Mouse (Mus musculus): ENCODE data around the gene Acox3.

The Acox3 gene

DNA sequence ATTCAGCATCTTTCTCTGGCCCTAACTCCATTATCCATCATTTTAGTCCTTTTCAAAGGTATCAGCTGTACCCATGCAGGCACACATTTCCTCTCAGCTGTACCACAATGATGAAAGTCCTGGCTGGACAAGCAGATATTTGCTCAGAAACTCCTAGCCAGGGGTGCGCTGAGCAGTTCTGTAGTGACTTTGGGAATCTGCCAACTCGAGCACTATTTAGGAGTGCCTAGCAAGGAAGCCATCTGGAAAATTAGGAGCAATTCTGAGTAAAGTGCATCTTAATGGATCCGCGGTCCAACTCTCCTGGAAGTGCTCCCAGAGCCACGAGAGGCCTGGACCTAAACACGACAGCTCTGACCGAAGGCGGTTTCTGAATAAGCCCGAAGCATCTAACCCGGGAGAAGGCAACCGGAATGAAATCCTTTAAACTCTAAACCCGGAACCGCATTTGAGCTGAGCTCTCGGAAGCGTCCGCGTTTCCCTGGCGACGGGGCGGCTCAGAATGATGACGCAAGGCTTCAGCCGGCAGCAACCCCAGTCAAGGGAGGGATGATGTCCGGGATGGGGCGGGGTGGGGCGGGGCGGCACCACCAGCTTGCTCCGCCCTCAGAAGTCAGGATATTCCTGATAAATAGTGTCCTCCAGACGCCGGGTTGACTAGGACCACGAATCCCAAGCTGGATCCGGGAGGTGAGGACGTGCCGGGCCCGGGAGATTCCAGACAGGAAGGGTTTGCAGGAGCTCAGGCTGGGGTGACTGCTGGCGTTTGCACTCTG is at the start of gene Acox3:
Gene Acox3, plus strand, starts transcription at position 596 of the 776 bp plus-strand sequence.
- peak; percentile 91 for DNase-seq (ENCODE audit: low spot score)

DNA sequence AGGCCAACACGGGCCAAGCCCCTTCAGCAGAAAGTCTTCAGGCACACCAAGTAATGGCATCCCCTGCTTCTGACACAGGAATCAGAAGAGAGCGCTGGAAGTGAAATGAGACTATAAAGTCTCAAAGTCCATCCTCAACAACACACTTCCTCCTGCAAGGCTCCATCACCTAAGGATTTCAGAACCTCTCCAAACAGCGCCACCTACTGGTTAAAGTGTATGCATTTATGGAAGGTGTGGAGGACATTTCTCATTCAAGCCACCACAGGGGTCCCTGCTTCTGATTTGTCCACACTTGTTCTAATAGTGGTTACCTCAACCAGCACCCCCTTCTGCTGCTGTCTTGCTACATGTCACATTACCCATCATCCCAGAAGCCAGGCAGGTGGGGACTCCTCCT is 46.6 kb upstream of the Acox3 start:
- peak; percentile 14 for DNase-seq (ENCODE audit: low spot score)

DNA sequence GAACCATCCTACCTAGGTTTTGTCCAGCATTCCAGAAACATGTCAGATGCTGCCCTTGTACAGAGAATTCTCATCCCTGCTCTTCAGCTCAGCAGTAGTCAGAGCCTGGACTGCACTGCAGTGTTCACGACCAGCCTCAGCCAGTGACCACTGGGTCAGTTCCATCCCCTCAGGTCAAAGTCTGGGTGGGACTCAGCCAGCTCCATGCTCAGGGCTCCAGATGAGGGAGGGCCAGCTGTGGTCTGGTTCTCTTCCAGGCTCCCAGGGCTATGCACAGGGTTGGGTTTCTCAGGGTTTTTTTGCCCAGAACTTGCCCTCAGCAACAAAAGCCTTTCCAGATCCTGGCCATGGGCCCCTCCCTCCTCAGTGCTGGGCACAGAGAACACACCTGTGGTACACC is 45.4 kb upstream of the Acox3 start:
- DNase-seq (ENCODE audit: low spot score) = no peak

DNA sequence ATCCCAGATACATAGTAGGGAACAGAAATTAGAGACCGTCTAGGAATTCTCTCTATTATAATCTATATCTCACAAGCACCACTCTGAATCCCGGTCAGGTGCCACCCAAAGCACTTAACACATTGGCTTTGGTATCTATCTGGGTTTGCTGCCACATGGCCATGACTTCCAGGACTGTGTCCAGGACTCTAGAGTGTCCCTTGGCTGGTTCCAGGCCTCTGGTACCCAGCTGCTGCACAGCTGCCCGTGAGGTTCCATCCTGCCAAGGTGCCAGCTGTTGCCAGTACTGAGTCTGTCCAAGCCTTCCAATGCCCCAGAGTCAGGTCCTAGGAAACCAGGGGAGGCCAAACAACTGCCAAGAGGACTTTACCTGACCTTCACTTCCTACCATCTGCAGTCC is 44.8 kb upstream of the Acox3 start:
- DNase-seq (ENCODE audit: low spot score) = no peak

DNA sequence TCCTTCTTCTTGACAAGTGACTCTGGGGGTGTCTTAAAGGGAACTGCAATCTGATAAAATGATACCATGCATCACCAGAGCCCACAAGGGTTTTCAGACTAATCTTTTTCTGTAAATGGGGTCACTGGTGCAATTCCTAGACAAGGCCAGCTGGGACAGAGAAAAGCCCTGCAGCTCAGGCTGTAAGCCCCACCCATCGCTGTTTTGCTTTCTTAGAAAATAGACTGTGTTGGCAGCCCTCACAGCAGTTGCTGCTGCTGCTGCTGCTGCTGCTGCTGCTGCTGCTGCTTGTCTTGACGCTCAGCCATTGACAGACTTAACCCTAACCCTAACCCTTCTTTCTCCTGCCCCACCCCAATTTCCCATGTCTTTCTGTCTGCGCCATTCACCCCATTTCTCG is 43.3 kb upstream of the Acox3 start:
- DNase-seq (ENCODE audit: low spot score) = no peak

DNA sequence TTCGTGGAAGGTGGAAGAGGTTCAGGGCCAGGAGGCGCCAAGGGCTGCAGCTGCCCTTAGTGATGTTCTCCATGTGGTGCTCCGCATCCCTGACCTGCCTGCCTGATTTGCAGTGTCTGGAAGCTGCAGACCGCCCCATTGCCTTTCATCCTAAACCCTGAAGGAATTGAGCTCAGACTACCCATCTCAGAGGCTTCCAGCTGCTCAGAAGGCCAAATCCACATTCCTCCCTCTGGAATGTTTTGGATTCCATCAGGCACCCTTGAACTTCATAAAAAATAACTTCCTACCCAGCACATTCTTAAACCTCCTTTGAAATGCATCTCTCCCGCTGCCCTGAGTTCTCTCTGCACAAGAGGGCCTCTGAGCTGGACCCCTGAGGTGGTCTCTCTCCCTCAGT is 42.3 kb upstream of the Acox3 start:
- no peak for DNase-seq (ENCODE audit: low spot score)

DNA sequence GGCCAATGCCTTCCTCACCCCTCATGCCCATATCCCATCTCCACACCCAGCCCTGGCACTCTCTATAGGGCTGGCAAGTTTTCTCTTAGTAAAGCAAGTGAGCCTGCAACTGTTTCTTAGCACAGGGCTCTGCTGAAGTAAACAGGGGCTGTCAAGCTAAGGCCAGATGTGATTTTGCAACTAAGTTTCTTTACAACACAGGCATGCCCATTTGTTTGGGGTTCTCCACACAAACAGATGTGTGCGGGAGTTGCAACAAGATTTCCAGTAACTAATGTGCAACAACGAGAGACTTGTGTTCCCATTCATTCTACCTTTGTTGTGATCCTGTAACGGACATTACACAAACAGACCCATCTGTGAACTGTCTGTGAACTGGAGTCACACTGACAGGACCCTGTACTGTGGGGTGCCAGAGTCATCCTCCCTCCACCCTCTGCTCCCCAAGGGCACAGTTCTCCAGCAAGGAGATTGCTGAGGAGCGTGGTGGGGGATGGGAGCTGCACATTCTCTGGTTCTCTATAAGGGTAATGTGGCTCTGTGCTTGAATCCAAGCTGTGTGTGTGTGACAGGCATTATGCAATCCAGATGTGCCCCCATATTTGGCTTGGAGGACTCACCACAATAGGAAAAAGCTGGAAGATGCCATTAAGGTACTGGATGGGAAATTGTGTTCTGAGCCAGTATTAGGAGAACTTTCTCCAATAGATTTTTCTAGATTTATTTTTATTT is 41.6 kb upstream of the Acox3 start:
- no peak for DNase-seq (ENCODE audit: low spot score)

DNA sequence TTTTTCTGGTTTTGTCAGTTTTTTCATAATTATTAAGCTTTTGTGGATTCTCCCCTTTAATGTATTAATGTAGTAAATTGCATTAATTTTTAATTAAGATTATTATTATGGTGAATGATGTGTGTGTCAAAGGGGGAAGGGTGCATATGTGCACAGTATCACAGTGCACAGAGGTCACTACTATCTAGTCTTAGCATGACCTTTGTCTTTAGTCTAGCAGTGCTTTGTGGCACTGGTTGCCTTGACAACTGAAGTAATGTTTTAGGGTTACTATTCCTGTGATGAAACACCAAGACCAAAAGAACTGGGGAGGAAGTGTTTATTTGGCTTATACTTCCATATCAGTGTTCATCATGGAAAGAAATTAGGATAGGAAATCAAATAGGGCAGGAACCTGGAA is 36.7 kb upstream of the Acox3 start:
- no peak for DNase-seq (ENCODE audit: low spot score)

DNA sequence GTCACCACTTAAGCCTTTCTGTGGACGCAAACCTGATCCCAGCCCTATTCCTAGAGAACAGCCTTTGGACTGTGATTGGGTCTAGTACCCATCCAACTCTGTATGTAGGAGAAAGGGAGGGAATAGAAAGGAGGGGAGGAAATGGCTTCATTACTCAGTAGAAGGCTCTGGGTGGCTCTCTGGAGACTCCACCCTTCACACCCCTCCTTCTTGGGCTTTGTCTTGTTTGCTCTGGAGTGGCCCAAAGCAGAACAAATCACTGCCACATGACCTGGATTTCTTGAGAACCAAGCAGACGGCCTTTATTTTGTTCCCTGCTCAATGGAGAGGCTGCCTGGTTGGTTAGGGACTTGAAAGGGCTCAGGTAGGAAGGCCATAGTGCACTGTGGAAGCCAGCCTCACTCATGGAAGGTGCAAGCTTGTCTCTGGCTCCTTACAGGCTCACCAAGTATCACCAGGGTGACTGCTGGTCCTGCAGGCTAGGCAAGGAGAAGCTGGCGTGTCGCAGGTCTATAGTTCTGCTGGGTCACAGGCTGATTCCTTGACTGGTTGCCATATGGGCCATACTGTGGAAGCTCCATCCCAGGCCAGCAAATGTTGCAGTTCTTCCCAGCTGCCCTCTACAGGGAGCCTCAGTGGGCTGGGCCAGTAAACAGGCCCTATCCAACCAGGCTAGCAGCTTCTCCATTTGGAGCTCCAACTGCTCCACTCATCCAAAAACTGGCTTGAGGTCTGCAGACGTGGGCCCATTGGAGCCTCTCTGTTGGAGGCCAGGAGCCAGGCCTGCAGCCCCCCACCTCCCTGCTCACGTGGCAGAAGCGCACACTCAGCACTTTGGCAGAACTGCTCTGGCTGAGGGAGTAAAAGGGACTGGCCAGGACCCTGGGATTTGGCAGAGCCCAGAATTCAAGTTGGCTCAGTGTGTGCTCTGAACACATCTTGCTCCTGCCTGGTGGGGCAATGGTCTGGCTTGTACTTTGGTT is 30.7 kb upstream of the Acox3 start:
- DNase-seq (ENCODE audit: low spot score) = no peak

DNA sequence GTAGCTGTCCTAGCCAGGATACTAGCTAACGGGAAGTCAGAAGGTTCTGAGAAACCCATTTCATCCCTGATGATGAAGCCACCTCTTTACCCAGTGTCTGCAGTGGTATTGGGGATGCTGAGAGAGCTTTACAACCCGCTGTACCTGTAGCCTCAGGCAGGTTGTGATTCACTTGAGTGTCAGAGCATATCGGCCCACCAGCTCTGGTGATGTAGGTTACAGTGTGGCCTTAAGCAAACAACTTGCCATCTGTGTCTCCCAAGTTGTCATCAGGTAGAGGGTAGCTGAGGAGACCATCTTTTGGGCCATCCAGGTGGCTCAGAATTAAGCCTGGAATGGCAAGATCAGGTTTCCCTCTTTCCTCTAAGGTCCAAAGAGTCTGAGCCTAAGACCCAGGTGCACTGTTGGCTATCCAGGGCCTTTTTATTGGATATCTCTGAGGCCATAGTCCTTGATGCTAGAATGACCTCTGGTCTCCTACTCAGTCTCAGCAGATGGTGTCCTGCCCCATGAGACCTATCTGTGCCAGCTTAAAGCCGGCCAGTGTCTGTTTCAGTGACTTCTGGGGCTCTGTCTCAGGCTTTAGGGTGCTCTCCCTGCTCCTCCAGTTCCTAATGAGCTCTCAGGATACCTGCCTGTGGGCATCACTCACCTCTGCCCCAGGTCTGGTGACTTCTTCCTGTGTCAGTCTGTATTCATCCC is 29.9 kb upstream of the Acox3 start:
- DNase-seq (ENCODE audit: low spot score) = no peak

DNA sequence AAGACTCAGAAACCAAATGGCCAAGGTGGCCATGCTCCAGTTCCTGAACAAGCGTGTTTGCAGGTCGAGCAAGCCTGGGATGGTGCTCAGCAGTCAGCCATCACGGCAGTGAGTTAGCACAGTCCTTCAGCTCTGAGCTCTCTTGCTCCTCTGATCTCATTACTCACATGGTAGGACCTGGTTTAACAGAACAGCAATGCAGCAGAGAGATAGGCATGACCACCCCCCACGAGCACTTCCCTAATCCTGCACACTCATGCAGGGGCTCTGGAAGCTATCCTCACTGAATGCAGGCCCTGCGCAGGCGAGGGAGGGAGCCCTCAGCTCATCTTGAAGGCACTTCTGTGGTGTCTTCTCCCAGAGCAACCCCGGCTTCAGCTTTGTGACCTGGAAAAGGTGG is 26.4 kb upstream of the Acox3 start:
- DNase-seq (ENCODE audit: low spot score) = no peak

DNA sequence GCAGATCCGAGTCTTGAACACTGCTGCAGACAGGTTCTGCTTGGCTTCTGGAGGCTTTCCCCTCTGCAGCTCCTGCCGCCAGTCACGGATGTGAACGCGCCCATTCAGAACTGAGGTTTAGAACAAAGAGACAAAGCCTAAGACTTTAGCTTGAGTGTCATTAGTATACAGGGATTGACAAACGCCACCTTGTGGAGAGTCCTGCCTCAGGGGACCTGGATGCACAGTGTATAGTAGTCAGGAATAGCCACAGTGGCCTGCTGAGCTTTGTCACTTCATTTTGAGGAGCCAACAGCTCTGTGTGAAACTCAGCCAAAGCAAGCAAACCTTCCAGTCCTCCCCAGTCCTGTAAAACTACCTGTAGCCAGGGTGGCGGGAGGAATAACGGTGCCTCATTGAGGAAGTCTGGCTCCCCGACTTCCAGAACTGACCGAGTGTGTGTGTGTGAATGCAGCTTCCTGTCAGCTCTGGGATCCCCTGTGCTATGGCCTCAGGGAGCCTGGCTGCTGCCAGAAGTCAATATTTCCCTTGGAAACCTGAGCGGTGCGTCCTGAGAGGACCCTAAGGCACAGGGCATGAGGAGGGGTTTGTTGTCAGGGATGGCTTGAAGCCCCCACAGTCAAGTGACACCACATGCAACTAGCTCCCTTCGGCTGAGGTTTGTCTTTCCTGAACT is 24.8 kb upstream of the Acox3 start:
- DNase-seq (ENCODE audit: low spot score) = no peak

DNA sequence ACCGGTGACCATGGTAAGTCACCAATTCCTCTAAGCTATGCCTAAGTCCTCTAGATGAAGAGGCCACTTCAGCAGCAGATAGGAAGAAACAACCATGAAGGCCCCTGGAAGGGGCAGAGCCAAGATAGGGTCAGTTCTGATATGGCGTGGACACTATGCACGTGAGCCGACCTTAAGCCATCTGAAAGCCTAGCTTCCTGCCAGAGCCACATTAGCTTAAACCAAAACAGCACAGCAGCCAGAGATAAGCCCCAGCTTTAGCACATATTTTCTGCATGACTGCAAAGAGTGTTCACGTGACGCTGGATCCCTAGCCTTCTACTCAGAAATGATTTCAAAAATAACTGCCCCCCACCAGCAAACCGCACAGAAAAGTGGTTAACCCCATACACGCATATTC is 23.4 kb upstream of the Acox3 start:
- peak; percentile 13 for DNase-seq (ENCODE audit: low spot score)

DNA sequence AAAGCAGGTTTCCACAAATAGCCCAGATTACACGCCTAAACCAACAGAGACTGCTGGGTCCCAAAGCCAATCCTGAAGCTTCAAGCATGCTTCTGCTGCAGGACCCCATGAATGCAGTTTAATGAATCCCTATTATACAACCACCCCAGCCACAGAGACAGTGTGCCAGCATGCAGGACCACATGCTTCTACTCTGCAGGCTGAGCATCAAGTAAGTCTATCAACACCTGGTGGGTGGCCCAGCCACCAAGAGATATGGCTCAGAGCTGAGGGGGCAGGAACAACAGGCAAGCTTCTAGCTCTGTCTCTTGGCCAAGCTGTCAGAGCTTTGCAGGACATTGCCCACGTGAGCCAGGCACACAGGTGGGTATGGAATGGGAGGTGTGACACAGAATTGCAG is 20.2 kb upstream of the Acox3 start:
- no peak for DNase-seq (ENCODE audit: low spot score)

DNA sequence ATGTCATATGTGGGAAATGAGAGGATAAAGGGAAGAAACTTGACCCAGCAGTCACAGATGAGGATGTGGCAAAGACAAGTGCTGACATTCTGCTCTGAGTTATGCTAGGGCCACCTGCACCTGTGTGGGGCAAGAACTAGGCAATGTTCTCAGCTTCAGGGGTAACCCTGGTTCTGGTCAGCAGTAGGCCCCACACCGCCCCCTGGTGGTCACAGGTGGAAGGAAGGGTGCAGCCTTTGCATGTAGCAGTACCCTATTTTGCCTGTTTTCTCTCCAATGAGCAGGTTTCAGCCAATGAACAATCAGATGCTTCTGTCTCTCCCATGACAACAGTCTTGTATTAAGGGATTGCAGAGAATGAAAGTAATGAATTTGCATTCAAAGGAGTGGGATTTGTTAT is 19.4 kb upstream of the Acox3 start:
- DNase-seq (ENCODE audit: low spot score) = peak; percentile 62

DNA sequence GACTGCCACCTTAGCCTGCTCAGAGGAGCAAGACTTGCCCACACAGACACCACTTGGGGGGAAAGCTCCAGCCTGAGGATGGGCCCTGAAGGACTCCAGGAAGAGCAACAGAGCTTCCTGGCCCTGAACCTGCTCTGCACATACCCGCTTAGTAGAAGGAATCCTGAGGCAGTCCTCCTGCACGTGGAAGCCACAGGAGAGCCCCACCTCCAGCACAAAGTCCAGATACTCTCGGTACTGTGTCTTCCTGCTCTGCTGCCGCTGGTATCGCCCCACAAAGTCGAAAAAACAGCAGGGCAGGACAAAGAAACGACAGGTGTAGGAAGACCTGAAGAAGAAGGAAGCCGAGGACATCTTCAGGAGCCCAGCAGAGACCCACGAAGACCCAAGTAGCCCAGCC is 17.6 kb upstream of the Acox3 start:
- no peak for DNase-seq (ENCODE audit: low spot score)

DNA sequence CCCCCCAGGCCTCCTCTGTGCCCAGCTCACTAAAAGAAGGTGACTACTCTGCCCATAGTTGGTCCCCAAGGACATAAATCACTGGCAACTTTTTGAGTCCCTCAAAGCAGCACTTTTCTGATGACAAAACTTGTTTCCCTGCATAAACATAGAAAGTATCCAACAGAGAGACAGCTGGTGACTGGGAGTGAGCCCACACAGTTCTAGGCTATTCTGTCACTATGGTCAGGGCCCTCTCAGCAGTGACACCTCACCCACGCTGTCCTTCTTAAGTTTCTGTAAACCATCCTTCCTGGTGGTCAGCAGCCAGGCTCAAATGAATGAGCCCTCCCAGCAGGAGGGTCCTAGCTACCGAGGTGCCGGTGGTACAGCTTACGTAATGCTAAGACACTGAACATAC is 16.2 kb upstream of the Acox3 start:
- no peak for DNase-seq (ENCODE audit: low spot score)

DNA sequence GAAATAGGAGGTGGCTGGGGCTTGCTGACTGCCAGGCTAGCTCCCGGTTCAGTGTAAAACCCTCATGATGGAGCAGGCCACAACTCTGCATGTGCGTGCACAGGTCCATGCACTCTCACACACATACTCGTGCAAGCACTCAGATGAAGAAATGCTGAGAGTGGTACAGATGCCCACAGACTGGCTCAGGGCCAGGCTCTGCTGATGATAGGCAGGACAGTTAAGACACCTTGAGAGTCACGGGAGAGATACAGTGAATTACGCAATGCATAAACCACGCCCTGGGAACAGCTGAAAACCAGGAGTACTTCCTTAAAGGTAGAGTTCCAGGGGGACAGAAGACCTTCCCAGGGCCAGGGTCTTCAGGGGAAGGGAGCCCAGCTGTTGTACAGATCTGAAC is 11.3 kb upstream of the Acox3 start:
- no peak for DNase-seq (ENCODE audit: low spot score)

DNA sequence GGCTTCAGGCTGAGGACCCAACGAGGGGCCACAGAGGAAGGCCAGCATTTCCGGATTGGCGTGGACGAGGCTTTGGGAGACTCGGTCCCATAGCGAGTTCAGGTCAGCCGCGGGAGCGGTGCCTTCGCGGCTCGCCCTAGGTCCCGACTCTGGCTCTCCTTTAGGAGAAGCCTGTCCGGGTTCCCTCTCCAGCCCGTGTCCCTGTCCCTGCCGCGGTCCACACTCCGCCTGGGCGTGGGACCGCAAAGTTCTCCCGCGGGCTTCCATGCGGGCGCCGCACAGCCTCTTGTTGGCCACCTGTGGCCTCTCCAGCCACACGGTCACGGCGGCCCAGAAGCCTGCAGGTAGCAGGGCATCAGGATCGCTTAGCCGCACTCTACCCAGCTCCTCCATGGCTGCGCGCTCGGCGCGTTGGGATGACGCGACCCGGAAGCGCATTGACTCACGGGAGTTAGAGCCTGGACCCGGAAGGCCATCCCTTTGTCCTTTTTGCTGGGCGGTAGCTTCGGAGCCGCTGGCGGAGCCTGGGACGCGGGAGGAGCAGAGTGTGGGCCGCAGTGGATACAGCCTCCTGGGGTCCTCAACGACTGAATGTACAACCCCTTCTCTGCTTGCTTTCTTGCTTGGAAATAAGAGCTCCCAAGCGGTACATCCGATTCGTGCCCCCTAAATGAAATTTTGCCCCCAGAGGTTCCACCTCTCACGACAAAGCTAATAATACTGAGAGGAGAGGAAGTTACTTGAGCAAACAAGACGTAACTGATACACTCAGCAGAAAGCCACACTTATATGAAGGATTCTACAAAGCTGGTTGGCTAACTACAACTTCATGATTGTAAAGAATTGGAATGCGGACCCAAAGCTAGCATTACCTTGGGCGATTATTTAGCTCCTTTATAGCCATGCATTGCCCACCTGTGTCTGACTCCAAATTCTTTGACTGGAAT is 7.9 kb upstream of the Acox3 start, which contains the start of gene Trmt44:
Gene Trmt44, minus strand, starts transcription at position 418 of the 947 bp plus-strand sequence.
- DNase-seq (ENCODE audit: low spot score) = peak; percentile 80

DNA sequence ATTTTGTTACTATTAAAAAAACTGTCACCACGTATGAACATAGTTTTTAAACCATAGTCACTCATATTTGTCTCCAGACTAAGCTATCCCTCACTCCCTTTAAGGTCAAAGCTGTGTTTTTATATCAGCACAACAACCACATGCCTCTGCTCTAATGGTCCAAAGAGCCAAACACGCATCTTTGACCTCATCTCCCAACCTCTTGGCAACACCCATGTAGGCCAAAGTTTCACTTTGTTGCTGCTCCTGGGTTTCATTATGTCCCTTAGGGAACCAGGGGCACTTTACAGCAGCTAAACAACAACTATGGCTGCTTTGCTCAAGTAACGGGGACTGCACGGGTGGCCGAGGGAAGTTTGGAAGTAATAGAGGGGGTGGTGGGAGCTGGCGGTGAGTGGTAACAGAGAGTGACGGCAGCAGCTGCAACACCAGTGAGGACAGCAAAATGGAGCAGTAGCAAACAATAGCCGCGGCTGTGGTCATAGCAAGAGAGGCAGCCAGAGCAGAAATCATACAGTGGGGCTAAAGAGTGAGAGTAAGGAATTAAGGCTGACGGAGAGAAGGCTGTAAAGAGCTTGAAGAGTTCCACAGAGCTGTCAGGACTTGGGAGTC is 6.3 kb upstream of the Acox3 start:
- no peak for DNase-seq (ENCODE audit: low spot score)

Measured in MN1 (cell line).